Mouse (Mus musculus): ENCODE measurements around the gene Upk2. TPM values are rescaled to one million over a fixed set of nuclear protein-coding genes. Genes with fewer than 3 reads are reported as not detected.

Gene Upk2
- polyA plus RNA-seq, 2 experiments: not detected

DNA sequence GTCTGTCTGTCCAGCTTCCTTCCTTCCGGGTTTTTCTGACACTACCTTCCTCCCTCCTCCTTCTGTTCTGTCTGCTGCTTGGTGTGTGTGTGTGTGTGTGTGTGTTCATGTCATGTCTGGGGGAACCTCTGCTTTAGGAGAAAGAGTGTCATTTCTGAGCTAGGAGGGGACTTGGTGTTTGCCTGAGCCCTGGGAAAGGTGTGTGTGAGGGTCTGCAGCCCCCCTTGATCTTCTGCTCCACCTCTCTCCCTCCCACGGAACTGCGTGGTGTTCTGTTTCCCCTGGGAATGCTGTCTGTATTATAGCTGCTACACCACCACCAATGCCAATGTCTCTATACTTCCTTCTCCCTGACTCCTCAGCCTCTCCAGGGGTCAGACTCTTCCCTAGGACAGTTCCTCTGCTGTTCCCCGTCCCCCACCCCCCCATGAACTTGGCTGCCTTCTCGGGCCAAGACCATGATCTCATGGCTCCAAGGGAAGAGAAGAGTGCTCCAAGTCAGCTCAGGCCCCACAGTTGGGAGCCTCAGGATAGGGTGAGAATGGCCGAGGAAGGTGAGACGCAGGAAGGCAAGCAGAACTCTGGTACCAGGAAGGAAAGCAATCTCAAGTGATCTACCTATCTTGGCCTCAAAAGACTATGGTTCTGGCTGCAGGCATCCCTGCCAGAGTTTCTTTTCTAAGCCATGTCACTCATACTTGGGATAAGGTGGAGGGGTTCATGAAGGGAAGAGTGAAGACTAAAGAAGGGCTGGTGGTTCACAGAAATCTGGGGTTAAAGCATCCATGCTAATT, 29.7 kb upstream of the Upk2 start:
- DNase-seq (ENCODE audit: low read depth in 3 of 3, low spot score in 3 of 3) (no peak), ATAC-seq (ENCODE audit: insufficient read depth) (no peak)
- Histone ChIP-seq H3K9ac (replicated peaks) (no peak overlapping the region), H3K4me2 (ENCODE audit: low read depth) (peak overlapping the region; percentile 68), H3K9me3 (ENCODE audit: control insufficient read depth, low read length) (no peaks in the 10 kb centered on the region), H3K27me3 (ENCODE audit: control insufficient read depth, insufficient read depth, low read length) (peaks cover 28% of the 10 kb centered on the region), H3K4me3 (ENCODE audit: insufficient read depth in 1 of 2, low read depth in 2 of 2, low read length in 2 of 2) (peak overlapping the region; percentile 68 to 71), H3K36me3 (replicated peaks; ENCODE audit: control insufficient read depth, insufficient read depth, low read depth) (no peaks in the 10 kb centered on the region), H3K4me1 (replicated peaks; ENCODE audit: control insufficient read depth in 2 of 2, insufficient read depth in 2 of 2, low read length in 1 of 2) (peaks cover 0 to 5% of the 10 kb centered on the region in 2 experiments; a peak in 2 of 4 replicates), H3K27ac (no peak overlapping the region)
- no peak for TF ChIP-seq EP300 (IDR thresholded peaks at IDR 0.05; ENCODE audit: low read depth)
- 32% methylated on average over 7 of the region's 7 CpGs for WGBS (ENCODE audit: insufficient replicate concordance)

DNA sequence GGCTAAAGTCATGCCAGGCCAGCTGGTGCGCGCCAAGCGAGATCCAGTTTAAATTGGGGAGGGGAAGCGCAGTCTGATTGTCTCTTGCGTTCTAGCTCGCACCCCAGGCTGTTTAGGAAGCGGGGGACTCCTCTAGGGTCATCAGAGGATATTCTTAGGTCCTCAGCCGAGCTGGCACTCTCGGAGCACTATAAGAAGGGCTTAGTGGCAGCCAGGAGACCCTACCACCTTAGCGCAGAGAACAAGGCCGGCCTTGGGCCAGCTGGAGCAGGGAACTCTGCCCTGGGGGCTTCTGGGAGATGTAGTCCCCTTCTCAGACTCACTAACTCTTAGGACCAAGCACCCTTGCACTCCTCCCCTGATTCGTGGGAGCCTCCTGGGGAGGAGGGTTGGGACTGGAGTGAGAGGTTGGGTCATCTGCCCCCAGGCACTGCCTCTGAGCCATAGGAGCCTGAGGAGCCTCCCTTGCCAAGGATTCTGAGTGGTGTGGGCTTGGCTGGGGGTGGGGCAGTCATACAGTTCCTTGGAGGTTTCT, 28.8 kb upstream of the Upk2 start:
- no peak for TF ChIP-seq EP300 (IDR thresholded peaks at IDR 0.05; ENCODE audit: low read depth)
- TF ChIP-seq CTCF (IDR thresholded peaks at IDR 0.05; ENCODE audit: low read depth): no peak
- H3K4me3 ChIP-seq (ENCODE audit: insufficient read depth in 1 of 2, low read depth in 2 of 2, low read length in 2 of 2): peak overlapping the region; percentile 68 to 71
- H3K9ac ChIP-seq (replicated peaks): peak overlapping the region; percentile 20; the same call in 1 of the 2 replicates
- peaks cover 0 to 5% of the 10 kb centered on the region in 2 experiments; a peak in 2 of 4 replicates for H3K4me1 ChIP-seq (replicated peaks; ENCODE audit: control insufficient read depth in 2 of 2, insufficient read depth in 2 of 2, low read length in 1 of 2)
- H3K4me2 ChIP-seq (ENCODE audit: low read depth): peak overlapping the region; percentile 68
- DNase-seq (ENCODE audit: low read depth in 3 of 3, low spot score in 3 of 3): no peak
- ATAC-seq (ENCODE audit: insufficient read depth): no peak
- peaks cover 37% of the 10 kb centered on the region for H3K27me3 ChIP-seq (ENCODE audit: control insufficient read depth, insufficient read depth, low read length)
- H3K9me3 ChIP-seq (ENCODE audit: control insufficient read depth, low read length): no peaks in the 10 kb centered on the region
- H3K27ac ChIP-seq: no peak overlapping the region
- no peaks in the 10 kb centered on the region for H3K36me3 ChIP-seq (replicated peaks; ENCODE audit: control insufficient read depth, insufficient read depth, low read depth)
- WGBS (ENCODE audit: insufficient replicate concordance): under 1% methylated on average over 12 of the region's 12 CpGs

DNA sequence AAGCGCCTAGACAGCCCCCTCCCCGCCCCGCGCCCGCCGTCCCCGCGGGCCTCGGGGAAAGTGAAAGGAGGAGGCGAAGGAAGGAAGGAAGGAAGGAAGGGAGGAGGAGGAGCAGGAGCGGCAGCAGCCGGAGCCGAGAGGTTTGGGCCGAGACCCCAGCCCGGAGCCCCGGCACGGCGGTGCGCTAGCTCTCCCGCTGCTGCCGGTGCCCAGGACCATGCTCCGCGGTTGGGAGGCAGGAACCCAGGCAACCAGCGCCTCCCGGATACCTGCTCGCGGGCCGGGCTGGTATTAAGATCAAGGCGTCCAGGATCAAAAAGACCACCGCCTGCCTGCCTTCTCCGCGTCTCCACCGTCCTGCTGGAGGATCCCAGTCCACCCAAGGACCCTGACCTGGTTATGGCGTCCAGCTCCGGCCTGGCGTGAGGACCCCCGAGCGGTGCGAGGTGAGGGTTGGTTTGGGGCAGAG, 28.3 kb upstream of the Upk2 start:
- TF ChIP-seq CTCF (IDR thresholded peaks at IDR 0.05; ENCODE audit: low read depth) (no peak), EP300 (IDR thresholded peaks at IDR 0.05; ENCODE audit: low read depth) (no peak)
- peak overlapping the region; percentile 68 to 71 for H3K4me3 ChIP-seq (ENCODE audit: insufficient read depth in 1 of 2, low read depth in 2 of 2, low read length in 2 of 2)
- H3K4me2 ChIP-seq (ENCODE audit: low read depth): peak overlapping the region; percentile 68
- H3K27ac ChIP-seq: no peak overlapping the region
- peaks cover 0 to 7% of the 10 kb centered on the region in 2 experiments; a peak in 3 of 4 replicates for H3K4me1 ChIP-seq (replicated peaks; ENCODE audit: control insufficient read depth in 2 of 2, insufficient read depth in 2 of 2, low read length in 1 of 2)
- ATAC-seq (ENCODE audit: insufficient read depth) (no peak), DNase-seq (ENCODE audit: low read depth in 3 of 3, low spot score in 3 of 3) (no peak)
- WGBS (ENCODE audit: insufficient replicate concordance): under 1% methylated on average over 39 of the region's 39 CpGs
- peak overlapping the region; percentile 47 for H3K9ac ChIP-seq (replicated peaks)
- peaks cover 42% of the 10 kb centered on the region for H3K27me3 ChIP-seq (ENCODE audit: control insufficient read depth, insufficient read depth, low read length)
- H3K36me3 ChIP-seq (replicated peaks; ENCODE audit: control insufficient read depth, insufficient read depth, low read depth): no peaks in the 10 kb centered on the region
- no peaks in the 10 kb centered on the region for H3K9me3 ChIP-seq (ENCODE audit: control insufficient read depth, low read length)

DNA sequence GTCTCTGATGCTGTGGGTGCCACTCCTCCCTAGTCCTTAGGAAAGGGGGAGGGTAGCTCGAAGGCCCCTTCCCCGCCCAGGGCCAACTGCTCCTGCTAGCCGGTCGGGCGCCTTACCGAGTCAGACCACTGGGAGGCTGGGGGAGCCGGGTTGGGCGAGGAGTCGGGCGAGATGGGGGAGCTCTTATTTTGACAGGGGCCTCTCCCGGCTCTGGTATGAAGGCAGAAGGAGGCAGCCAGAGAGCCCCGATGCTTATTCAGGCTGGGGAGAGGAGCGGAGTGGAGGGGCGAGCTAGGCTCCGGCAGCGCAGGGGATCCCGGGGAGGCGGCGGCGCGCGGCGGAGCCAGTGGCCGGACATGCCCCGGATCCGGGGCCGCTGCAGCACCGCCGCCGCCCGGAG, 27.8 kb upstream of the Upk2 start, which contains the start of gene Bcl9l:
Gene Bcl9l (plus strand): TSS at position 274 of the 400 bp plus-strand sequence.
- TF ChIP-seq EP300 (IDR thresholded peaks at IDR 0.05; ENCODE audit: low read depth): no peak
- peak; percentile 70 for TF ChIP-seq CTCF (IDR thresholded peaks at IDR 0.05; ENCODE audit: low read depth)
- WGBS (ENCODE audit: insufficient replicate concordance): 0% methylated on average over 31 of the region's 31 CpGs
- ATAC-seq (ENCODE audit: insufficient read depth): peak; percentile 38
- H3K9me3 ChIP-seq (ENCODE audit: control insufficient read depth, low read length): no peaks in the 10 kb centered on the region
- no peaks in the 10 kb centered on the region for H3K36me3 ChIP-seq (replicated peaks; ENCODE audit: control insufficient read depth, insufficient read depth, low read depth)
- peak within 1 kb of the TSS; percentile 47 for H3K9ac ChIP-seq (replicated peaks)
- DNase-seq (ENCODE audit: low read depth in 3 of 3, low spot score in 3 of 3): peak; percentile 49 to 57 (median 55)
- H3K27me3 ChIP-seq (ENCODE audit: control insufficient read depth, insufficient read depth, low read length): peaks cover 42% of the 10 kb centered on the region
- peak within 1 kb of the TSS; percentile 68 to 71 for H3K4me3 ChIP-seq (ENCODE audit: insufficient read depth in 1 of 2, low read depth in 2 of 2, low read length in 2 of 2)
- H3K4me1 ChIP-seq (replicated peaks; ENCODE audit: control insufficient read depth in 2 of 2, insufficient read depth in 2 of 2, low read length in 1 of 2): peaks cover 0 to 11% of the 10 kb centered on the region in 2 experiments; a peak in 3 of 4 replicates
- H3K4me2 ChIP-seq (ENCODE audit: low read depth): peak within 1 kb of the TSS; percentile 68
- no peak within 1 kb of the TSS for H3K27ac ChIP-seq

DNA sequence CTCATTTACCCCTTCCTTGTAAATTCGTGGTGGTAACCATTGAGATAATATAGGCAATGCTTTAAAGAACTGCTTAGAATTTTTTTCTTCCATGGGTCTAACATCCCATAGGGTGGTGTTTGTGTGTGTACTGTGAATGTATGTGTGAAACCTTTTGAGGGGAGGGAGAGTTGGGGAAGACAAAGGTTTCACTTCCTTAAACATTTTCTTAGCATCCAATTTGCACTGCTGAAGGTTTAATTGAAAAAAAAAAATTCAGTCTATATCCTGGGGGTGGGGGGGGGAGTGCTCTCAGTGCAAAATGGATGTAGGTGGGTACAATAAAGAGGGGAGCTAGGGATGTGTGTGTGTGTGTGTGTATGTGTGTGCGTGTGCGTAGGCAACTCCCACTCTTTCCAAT, 27.3 kb upstream of the Upk2 start:
- no peak for ATAC-seq (ENCODE audit: insufficient read depth)
- Histone ChIP-seq H3K36me3 (replicated peaks; ENCODE audit: control insufficient read depth, insufficient read depth, low read depth) (no peaks in the 10 kb centered on the region), H3K4me2 (ENCODE audit: low read depth) (peak overlapping the region; percentile 68), H3K27ac (no peak overlapping the region), H3K9ac (replicated peaks) (no peak overlapping the region), H3K4me1 (replicated peaks; ENCODE audit: control insufficient read depth in 2 of 2, insufficient read depth in 2 of 2, low read length in 1 of 2) (peaks cover 0 to 14% of the 10 kb centered on the region in 2 experiments; a peak in 3 of 4 replicates), H3K9me3 (ENCODE audit: control insufficient read depth, low read length) (no peaks in the 10 kb centered on the region), H3K27me3 (ENCODE audit: control insufficient read depth, insufficient read depth, low read length) (peaks cover 42% of the 10 kb centered on the region), H3K4me3 (ENCODE audit: insufficient read depth in 1 of 2, low read depth in 2 of 2, low read length in 2 of 2) (no peak overlapping the region)
- no peak for TF ChIP-seq EP300 (IDR thresholded peaks at IDR 0.05; ENCODE audit: low read depth)
- no peak for TF ChIP-seq CTCF (IDR thresholded peaks at IDR 0.05; ENCODE audit: low read depth)
- WGBS (ENCODE audit: insufficient replicate concordance): 9% methylated on average over 3 of the region's 3 CpGs
- no peak for DNase-seq (ENCODE audit: low read depth in 3 of 3, low spot score in 3 of 3)
